Mouse (Mus musculus) hindbrain, embryonic 14.5 days (tissue): ENCODE measurements around the gene Nmnat2. TPM values are rescaled to one million over a fixed set of nuclear protein-coding genes. Genes with fewer than 3 reads are reported as not detected.

Experiments used
- ATAC-seq: fragments of 200-750 bp; cut with Nextera tagmentation; 2 replicates; pipeline ENCODE4 v1.8.0; 2017; ENCODE audit warnings: moderate number of reproducible peaks, mild to moderate bottlenecking, moderate TSS enrichment, moderate library complexity; ENCODE audit not compliant: low FRiP score
- DNase-seq: peaks from one replicate; pipeline ENCODE4 v3.0.0-alpha.2; 2015; ENCODE audit warnings: low spot score
- H3K27ac ChIP-seq: fragments of 300-500 bp; sonication (generic); 2 replicates; pipeline ENCODE4 v1.5.1; 2014; ENCODE audit warnings: mild to moderate bottlenecking, moderate library complexity
- H3K27me3 ChIP-seq: fragments of 300-500 bp; sonication (generic); 2 replicates; pipeline ENCODE4 v1.6.1; 2014; ENCODE audit warnings: mild to moderate bottlenecking, low read length, mixed read lengths; ENCODE audit not compliant: control insufficient read depth, insufficient read depth
- H3K36me3 ChIP-seq: fragments of 300-500 bp; sonication (generic); replicated peaks from 2 replicates; pipeline ENCODE4 v1.6.1; 2014; ENCODE audit not compliant: control insufficient read depth, insufficient read depth
- H3K4me1 ChIP-seq: fragments of 300-500 bp; sonication (generic); replicated peaks from 2 replicates; pipeline ENCODE4 v1.6.1; 2014; ENCODE audit warnings: antibody characterized with exemption, low read length, mixed read lengths; ENCODE audit not compliant: control insufficient read depth, insufficient read depth
- H3K4me2 ChIP-seq: fragments of 300-500 bp; sonication (generic); replicated peaks from 2 replicates; pipeline ENCODE4 v1.6.1; 2014; ENCODE audit warnings: mild to moderate bottlenecking, moderate library complexity
- H3K4me3 ChIP-seq: fragments of 300-500 bp; sonication (generic); replicated peaks from 2 replicates; pipeline ENCODE4 v1.5.1; 2014; ENCODE audit warnings: mild to moderate bottlenecking, low read length
- H3K9ac ChIP-seq: fragments of 300-500 bp; sonication (generic); 2 replicates; pipeline ENCODE4 v1.6.1; 2014
- H3K9me3 ChIP-seq: fragments of 300-500 bp; sonication (generic); 2 replicates; pipeline ENCODE4 v1.6.1; 2016; ENCODE audit warnings: low read length; ENCODE audit not compliant: control insufficient read depth
- WGBS: fragments of 180-500 bp; shearing (Covaris S2); extraction: QIAGEN DNeasy Blood & Tissue Kit; methylation state at CpG from one replicate; pipeline ENCODE4 v1.1.7; 2014; 5-methylcytosine and 5-hydroxymethylcytosine counted together
- polyA plus RNA-seq: library from polyadenylated mRNA; unstranded; fragments of >200 nt; fragmentation: Nextera tagmentation; extraction: Ambion mirVana; gene quantifications from 2 replicates; pipeline ENCODE4 v1.2.1, GENCODE M21; 2014

Gene Nmnat2
- polyA plus RNA-seq, 1 experiment from 2014 or later, result 84.7 TPM

DNA sequence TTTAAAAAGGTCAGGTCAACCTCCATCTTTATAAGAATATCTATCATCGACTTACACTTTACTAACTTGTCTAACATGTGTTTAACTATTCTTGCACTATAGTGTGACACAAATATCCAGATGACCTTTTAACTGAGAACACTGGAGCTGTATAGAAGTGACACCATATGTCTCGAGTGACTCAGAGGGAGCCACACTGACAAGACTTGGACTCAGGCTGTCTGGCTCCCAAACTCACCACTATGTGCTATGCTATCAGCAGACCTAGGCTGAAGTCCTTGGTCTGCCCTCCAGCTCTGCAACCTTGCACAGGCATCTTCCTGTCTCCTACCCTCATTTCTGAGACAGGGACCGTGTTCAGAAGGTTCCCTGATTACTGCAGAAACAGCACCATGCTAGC lies 209.0 kb downstream of the Nmnat2 start:
- Histone ChIP-seq H3K36me3 (no peaks in the 10 kb centered on the region), H3K9ac (no peak overlapping the region), H3K27ac (no peak overlapping the region), H3K4me1 (no peaks in the 10 kb centered on the region), H3K4me3 (no peak overlapping the region), H3K27me3 (no peaks in the 10 kb centered on the region), H3K9me3 (no peaks in the 10 kb centered on the region), H3K4me2 (no peak overlapping the region)
- DNase-seq (no peak), ATAC-seq (no peak)
- WGBS, result 78% methylated on average over 3 of the region's 3 CpGs

DNA sequence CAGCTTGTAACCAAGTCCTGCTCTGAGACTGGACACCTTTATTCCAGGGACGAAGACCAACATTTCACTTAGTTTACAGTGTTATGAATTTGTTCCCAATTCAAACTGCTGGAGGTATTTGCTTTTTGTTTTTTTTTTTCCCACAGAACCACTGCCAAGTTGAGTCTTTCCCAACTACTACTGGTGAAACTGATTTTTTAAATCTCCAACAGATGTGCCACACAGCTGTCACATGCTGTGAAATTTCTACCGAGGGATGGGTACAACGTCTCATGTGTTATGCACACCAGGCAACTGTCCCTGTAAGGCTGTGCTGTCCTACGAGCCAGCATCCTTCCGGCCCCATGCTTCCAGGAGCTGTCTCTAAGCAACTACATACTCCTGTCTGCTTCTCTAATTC lies 213.5 kb downstream of the Nmnat2 start:
- no peaks in the 10 kb centered on the region for H3K9me3 ChIP-seq
- WGBS, result 78% methylated on average over 5 of the region's 5 CpGs
- H3K4me3 ChIP-seq, result no peak overlapping the region
- no peak overlapping the region for H3K9ac ChIP-seq
- H3K27ac ChIP-seq, result no peak overlapping the region
- H3K4me2 ChIP-seq, result no peak overlapping the region
- DNase-seq, result no peak
- ATAC-seq, result no peak
- H3K27me3 ChIP-seq, result no peaks in the 10 kb centered on the region
- no peaks in the 10 kb centered on the region for H3K36me3 ChIP-seq
- 0 out of 2 replicates have a peak, but pooled peaks cover 4% of the 10 kb centered on the region for H3K4me1 ChIP-seq

Other genes with a start within 250 kb of the Nmnat2 start
- gene Apobec4, start 204.4 kb upstream of the Nmnat2 start, polyA plus RNA-seq, result 0.20 TPM in 1 of 2 replicates, not detected in the other
- 20.0 and 20.9 TPM in 2 replicates for gene Rgl1, start 188.6 kb upstream of the Nmnat2 start, polyA plus RNA-seq
- gene Arpc5, start 188.5 kb upstream of the Nmnat2 start, polyA plus RNA-seq, result 336 and 364 TPM in 2 replicates
- gene Ncf2, start 154.8 kb upstream of the Nmnat2 start, polyA plus RNA-seq, result 2.2 and 3.6 TPM in 2 replicates
- gene Smg7, start 52.3 kb upstream of the Nmnat2 start, polyA plus RNA-seq, result 39.1 and 43.8 TPM in 2 replicates
- 1.8 and 2.0 TPM in 2 replicates for gene Lamc2, start 231.5 kb downstream of the Nmnat2 start, polyA plus RNA-seq